Mouse (Mus musculus): ENCODE data around the gene Fgfr2. TPM values are rescaled to one million over a fixed set of nuclear protein-coding genes. Genes with fewer than 3 reads are reported as not detected.

Gene Fgfr2
- total RNA-seq, 2 experiments from 2014 or later: 0.26 to 0.51 TPM

DNA sequence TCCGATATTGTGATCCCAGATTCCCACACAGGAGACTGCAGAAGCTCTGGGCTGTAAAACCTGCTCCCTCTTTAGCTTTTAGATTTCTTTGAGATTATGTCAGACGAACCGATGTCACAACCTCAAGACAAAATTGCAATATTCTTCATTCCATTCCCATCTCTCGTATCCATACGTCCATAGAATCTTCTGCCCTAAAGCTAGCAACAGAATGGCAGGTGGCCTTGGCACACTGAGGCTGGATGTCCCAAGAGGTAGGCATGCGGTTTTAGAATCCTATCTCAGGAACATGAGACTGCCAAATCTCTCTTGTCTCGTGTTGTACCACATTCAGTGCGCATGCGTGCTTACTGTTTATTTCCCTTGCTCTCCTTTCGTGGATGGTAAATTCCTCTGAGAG, 2757.4 kb downstream of the Fgfr2 start:
- ATAC-seq (ENCODE audit: poor library complexity, severe bottlenecking): no peak

- ATAC-seq (ENCODE audit: poor library complexity, severe bottlenecking): no peak
Measured at GRCm38 (mm10) chr7:130340412-130341152, 2782.6 kb downstream of the Fgfr2 start.

DNA sequence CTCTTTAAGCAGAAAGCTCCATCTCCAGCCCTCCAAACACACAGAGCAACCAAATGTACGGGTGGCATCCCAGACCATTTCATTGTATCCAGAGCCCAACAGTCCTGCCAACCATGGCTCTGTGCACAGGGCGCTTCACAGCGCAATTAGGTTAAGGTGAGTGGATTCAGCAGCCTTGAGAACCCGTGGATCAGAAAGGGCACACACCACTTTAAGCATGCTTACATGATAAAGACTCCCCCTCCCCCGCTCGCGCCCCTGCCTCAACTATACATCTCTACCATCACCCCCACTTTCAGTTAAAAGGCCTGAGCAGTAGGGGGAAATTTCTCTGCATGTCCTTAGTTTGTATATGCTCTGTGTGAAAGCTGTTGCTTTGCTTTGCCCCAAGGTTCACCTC, 2785.5 kb downstream of the Fgfr2 start:
- no peak for ATAC-seq (ENCODE audit: poor library complexity, severe bottlenecking)

- no peak for ATAC-seq (ENCODE audit: poor library complexity, severe bottlenecking)
Measured at GRCm38 (mm10) chr7:130335440-130336051, 2787.6 kb downstream of the Fgfr2 start.

DNA sequence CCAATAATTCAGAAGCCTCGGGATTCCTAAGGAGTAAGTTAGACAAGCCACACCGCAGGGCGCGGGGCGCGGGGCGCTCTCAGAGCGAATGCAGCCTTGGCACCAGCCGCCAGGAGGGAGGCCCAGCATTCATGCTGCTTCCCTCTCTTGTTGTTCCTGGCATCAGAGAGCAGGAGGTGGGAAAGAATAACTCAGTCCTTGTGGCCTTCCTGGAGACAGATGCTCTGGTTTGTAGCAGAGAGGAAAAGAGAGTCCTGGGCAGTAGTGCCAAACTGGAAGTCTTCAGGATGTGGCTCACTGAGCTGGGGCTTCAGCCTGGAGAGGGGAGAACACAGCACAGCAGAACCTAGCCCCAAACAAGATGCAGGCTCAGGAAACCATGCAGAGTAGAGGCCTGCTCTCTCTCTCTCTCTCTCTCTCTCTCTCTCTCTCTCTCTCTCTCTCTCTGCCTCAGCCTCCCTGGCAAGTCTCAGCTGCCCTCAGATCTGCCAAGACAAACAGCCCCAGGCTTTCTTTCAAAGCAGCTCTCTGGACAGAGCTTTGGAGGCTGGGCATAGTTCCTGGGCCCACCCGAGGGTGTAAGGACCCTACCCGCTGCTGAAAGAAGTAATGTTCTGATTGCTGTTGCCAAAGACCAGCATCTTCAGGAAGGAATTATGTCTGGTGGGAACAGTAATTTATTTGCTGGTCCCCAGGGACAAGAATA, 2790.5 kb downstream of the Fgfr2 start:
- ATAC-seq (ENCODE audit: poor library complexity, severe bottlenecking): no peak

GRCm38 (mm10) chr7:130327603-130328365, 2795.4 kb downstream of the Fgfr2 start:
- ATAC-seq (ENCODE audit: poor library complexity, severe bottlenecking): no peak

DNA sequence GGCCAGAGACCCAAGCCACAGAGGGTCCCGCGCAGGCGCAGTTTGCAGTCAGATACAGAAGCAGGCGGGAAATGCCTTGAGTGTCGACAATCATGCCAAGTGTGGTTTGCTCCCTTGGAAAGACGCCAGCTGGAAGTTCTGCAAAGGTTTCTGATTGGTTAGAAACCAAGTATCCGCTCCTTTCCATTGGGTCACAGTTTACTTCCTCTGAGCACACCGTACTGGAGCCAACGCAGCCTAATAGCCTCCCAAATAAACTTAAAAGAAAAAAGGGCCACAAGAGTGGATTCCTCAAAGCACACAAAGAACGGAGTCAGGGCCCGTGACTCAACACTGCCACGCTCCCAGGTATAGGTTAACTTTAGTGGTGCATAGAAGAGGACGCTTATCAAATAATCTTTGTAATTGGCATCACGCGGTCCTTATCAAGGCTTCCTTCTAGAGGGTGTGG, 2797.1 kb downstream of the Fgfr2 start:
- ATAC-seq (ENCODE audit: poor library complexity, severe bottlenecking): no peak

DNA sequence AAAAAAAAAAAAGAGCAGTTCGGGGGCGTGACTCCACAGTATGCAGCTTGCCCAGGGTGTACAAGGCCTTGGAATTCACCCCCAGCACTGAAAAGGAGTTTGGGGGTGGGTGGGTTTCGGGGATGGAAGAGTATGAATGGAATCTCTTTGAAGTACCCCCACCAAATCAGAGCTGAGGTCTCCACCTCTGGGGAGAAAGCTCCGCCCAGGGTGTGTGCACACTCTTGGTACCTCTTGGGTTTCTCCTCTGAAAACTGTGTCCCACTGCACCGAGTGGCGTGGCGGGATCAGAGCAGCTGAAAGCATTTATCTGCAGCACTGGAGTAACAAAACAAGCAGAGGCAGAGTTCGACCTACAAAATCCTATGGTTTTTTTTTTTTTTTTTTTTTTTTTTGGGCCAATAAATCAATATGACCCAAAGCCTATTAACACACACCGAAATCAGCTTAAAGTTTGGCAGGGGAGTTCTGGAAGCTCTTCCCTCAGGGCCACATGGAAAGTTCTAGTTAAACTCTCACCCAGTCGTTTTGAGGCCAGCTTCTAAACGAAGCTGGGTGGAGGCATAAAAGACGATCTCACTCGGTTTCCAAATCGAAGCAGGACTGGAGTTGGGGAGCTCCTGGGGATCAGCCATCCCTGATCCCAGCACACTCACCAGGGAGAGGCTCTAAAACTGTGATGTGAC, 2798.3 kb downstream of the Fgfr2 start:
- ATAC-seq (ENCODE audit: poor library complexity, severe bottlenecking): no peak

GRCm38 (mm10) chr7:130323766-130324165, 2799.4 kb downstream of the Fgfr2 start:
- ATAC-seq (ENCODE audit: poor library complexity, severe bottlenecking): no peak

DNA sequence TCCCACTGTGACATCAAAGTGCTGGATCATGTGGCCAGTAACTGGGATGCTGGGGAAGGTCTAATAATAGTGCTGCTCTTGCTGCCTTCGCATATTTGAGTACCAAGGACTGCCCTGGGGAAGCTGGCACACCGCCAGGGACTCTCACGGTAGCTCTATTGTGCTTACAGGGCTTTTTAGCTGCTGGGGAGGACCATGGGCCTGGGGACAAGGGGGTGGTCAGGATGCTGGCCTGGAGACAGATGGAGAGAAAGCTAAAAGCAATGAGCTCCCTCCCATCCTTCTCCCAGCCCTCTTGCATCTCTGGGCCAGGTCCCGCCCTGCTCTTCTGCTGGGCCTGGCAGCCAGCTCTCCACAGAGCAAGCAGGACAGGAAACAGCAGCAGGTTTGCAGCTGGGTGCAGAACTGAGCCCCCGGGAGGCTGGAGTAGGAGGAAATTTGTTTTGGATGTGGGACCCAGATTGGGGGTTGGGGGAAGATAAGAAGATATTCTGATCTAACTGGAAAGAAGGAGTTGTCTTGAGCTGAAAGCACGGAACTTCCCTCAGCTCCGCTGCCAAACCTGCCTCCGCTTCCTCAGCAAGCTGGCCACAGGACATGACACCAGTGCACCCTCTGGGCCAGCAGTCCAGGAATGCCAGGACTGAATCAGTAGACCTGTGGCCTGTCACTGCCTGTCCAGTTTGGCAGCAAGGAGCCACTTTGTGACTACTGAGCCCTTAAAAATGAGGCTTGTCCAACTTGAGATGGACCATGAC, 2803.2 kb downstream of the Fgfr2 start:
- ATAC-seq (ENCODE audit: poor library complexity, severe bottlenecking): no peak

DNA sequence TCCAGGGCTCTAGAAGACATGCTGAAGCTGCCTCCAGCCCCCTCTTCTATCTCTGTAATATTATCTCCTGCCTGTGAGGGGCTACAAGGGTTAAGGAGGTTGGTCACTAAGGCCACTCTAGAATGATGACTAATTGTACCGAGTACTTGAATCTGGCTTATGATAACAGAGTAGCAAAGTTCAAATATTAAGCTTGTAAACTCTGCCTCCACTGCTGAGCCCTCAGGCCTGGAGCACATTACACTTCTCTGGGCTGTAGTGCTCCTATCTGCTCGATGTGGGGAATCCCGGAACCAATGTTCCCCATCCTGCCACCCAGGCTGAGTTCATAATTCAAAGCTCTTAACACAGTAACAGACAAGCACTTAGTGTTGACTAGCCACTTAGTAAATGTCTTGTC, 2806.9 kb downstream of the Fgfr2 start:
- no peak for ATAC-seq (ENCODE audit: poor library complexity, severe bottlenecking)

DNA sequence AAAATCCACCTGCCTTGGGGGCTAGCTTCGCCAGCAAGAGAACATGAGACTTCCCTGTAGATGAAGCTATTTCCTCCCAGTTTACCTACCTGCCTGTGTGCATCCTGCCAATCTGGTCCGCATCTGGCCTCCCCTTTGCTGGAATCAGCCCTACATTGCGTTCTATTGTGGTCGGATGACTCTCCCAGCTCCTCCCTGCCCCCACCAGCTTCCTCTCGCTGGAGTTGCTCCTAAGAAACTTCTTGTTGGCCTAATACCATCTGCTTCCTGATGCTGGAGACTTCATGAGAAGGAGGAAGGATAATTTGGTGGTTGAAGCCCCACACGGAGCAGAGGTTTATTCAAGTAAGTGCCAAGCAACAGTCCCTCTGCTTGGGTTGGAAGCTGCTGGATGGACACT, 2807.9 kb downstream of the Fgfr2 start:
- no peak for ATAC-seq (ENCODE audit: poor library complexity, severe bottlenecking)

DNA sequence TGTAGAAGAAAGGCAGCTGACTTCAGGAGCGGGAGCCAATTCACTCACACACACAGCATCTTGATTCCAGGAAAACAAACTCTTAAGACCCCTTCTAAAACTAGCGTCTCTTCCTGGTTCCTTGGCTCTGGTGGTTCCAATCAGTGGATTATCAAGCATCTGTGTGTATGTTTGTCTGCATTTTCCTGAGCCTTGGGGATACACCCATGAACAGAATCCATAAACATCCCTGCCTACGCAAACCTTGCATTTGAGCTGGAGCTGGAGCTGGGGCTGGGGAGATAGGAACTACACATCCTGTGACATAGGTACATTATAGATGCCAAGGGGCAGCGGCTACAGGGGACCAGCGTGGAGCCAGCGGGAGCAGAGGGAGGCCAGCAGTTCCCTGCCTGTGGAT, 2808.5 kb downstream of the Fgfr2 start:
- no peak for ATAC-seq (ENCODE audit: poor library complexity, severe bottlenecking)

DNA sequence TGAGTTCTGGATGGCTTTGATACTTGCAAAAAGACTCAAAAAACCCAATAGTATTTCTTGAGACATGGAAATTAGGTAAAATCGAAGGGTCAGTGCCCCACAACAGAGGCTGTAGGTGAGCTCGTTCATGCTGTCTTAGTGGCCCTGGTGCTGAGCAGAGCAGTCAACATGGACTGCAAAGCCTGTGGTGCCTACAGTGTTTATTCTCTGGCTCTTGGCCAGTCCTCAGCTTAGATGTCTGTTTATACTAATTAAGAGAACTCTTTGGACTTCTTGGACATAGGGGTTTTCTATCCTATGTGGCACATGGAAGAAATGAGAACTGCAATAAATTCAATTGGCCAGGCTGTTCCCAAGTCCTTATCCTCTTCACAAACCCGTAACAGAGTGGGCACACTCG, 2811.8 kb downstream of the Fgfr2 start:
- no peak for ATAC-seq (ENCODE audit: poor library complexity, severe bottlenecking)

DNA sequence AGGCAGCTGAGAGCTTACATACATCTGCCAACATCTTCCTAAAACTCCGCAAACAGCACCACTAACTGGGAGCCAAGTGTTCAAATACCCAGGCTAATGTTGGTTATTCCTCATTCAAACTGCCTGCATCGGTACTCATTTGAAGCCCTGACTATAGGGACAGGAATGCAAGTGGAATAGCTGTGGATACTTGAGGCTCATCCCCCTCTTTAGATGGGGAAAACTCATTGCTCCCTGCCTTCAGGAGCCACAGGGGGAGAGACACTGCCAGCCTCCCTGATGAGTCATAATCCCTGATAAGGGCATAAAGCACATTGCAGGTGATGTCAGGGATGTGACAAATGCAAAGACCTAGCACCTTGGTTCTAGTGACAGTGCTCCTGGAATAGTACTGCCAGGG, 2814.0 kb downstream of the Fgfr2 start:
- ATAC-seq (ENCODE audit: poor library complexity, severe bottlenecking): no peak

DNA sequence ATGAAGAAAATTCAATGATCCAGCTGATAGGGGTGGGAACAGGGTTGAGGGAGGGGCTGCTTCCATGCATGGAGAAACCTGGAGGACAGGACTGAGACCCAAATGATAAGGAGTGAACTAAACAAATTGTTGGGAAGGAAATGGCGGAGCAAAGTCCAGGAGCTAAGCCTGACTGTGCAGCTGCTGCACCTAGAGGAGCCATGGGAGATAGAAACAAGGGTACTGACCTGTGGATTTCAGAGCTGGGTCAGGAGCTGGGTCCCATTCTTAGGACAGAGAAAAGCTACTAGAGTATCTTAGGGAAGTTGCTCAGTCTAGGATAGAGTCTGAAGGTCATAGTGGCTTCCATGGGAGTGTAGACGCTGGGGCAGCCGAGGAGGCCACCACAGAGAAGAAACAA, 2816.1 kb downstream of the Fgfr2 start:
- no peak for ATAC-seq (ENCODE audit: poor library complexity, severe bottlenecking)

GRCm38 (mm10) chr7:130304642-130305041, 2818.5 kb downstream of the Fgfr2 start:
- ATAC-seq (ENCODE audit: poor library complexity, severe bottlenecking): no peak

DNA sequence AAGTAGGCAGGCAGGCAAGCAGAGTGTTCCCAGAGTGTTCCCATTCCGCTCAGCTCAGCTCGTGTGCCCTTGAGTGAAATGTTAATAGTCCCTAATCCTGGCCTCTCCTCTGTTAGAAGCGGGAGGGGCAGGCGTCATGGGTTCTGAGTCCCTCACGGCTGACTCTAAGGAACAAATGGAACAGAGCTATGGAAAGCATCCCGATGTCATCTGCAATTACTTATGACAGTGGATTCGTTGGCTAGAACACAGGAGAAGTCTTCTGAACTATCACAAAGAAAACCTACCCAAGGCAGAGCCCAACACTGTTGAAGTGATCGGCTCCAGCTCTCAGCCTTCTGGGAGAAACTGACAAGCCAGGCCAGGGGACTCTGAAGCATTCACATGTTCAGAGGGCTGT, 2819.7 kb downstream of the Fgfr2 start:
- no peak for ATAC-seq (ENCODE audit: poor library complexity, severe bottlenecking)

- no peak for ATAC-seq (ENCODE audit: poor library complexity, severe bottlenecking)
Measured at GRCm38 (mm10) chr7:130300606-130301005, 2822.5 kb downstream of the Fgfr2 start.
